Mouse (Mus musculus) embryo, embryonic 10 days (tissue): ENCODE results near the gene Xlr5c.
"Not testable (repeated sequence)": the region's sequence is repeated elsewhere in the genome, so short reads cannot be mapped to it uniquely, and the experiment has no call there.

ENCODE experiments used
- DNase-seq: peaks from one replicate; pipeline ENCODE4 v3.0.0-alpha.2; 2015; ENCODE audit warnings: low spot score

Xlr5c gene

DNA sequence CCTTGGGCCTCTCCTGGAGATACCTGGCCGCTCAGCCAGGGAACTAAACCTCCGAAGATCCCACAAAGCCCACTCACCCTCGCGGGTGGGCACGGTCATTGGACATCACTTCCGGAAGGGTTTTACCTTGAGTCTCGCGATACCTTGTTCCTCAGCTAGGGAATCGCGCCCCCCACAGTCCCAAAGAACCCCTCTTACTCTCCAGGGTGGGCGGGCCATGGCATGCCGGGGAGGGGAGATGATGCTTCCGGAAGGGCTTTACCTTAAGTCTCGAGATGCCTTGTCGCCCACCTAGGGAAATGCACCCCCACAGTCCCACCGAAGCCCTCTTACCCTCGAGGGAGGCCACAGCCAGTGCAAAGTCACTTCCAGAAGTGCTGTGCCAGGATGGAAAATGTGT, at the start of gene Xlr5c, which contains the start of gene Xlr5a:
Gene Xlr5c (minus strand): TSS at position 101 of the 400 bp plus-strand sequence.
Gene Xlr5a (minus strand): TSS at position 101 of the 400 bp plus-strand sequence.
- DNase-seq, result not testable (repeated sequence)

DNA sequence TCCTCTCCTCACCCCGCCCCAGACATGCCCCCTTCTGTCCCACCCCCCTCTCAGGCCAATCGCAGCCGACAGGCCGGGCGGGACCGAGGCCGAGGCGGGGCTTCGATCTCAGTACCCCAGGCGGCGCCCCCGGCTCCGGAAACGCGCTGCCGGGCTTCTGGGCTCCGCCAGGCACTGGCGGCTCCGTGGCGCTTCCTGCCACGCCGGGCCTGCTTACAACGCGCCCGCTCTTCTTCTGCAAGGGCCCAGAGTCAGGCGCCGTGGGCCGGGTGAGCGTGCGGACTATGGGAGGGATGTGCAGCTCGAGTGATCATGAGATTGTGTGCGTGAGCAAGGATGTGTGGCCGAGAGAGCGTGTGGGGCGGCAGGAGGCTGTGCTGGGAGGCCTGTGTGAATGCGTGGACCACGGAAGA, 49.7 kb upstream of the Xlr5c start, which contains the start of gene Zfp275:
Gene Zfp275 (plus strand): TSS at position 139 of the 413 bp plus-strand sequence.
- DNase-seq, result peak; percentile 75

DNA sequence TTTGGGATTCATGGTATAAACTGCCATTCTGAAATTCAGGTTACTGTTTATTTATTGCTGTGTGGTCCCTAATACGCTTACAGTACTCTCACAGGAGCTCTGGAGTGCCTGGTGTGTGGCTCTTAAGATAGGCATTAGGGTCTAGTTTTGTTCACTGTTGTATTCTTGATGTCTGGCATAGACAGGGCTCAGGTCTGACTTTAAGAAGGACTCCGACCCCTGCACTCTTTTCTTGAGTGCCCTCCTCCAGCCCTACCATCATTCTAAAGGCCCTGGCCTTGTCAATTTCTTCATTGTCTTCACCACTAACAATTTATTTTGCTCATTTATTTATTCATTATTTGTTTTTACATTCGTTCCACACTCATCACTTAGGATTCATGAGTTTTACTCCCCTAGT, 49.3 kb upstream of the Xlr5c start:
- no peak for DNase-seq

DNA sequence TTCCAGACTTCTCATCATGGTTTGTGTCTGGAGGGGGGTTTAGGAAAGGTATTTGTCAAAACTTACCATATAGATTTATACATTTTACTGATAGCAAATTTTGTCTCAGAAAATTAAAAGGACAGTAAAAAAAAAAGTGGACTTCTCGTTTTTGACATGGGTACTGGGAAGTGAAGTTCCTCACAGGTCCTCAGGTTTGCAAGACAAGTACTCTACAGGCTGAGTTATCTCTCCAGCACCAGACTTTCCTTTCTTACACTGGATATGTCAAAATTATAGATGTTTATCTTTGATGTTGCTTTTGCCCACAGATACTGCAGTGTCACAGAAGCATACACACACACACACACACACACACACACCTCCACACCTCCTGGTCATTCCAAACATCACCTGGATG, 48.7 kb upstream of the Xlr5c start:
- DNase-seq, result no peak

DNA sequence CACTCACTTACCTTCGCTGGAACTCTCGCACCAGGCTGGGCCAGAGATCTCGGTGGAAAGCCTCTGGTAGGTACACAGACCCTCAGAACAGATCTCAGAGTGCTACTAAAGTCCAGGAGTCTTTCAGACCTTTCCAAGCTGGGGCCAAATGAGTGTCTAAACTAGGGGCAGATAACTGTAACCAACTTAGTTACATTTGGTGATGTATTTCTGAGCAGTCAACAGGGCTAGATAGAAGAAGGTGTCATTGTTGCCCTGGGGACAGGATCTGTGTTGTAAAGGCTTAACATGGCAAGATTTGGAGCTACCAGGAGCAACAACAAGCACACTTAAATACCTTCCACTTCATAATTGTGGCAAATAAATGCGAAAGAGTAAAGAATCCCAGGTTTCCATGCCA, 44.0 kb upstream of the Xlr5c start, which contains the start of gene Gm45015:
Gene Gm45015 (minus strand): TSS at position 101 of the 400 bp plus-strand sequence.
- no peak for DNase-seq

DNA sequence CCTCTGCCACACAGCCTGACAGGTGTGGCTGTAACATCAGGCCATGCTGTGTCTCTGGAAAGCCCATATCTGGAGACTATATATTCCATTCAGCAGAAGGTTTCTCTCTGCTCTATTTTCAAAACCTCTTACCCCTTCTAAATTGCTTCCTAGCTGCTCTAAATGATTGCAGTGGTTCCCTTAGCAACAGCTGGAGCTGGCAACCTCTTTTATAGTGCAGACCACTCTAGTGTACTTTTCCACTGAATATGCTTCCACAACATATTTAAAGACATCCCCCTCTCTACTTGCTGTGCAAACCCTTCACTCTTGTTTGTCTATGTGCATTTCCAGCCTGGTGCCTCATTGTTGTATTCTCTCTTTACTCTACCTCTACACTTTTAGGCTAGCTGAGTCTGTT, 40.8 kb upstream of the Xlr5c start:
- DNase-seq, result no peak

DNA sequence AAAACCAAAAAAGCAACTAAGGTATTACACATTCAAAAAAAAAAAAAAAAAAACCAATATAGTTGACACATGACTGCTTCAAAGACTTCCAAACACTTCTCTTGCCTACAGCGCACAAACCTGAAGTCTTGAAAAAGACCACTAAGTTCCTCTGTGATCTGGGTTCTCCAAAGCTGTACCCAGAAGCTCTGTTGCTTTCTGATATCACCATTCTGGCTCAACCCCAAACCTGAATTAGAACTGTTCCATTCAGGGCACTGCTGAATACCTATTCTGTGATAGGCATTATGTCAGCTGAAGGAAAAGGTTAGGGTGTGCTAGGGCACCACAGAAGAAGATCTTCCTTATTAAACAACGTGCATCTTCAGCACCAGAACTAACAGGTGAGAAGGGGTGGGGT, 34.4 kb upstream of the Xlr5c start:
- DNase-seq, result no peak

DNA sequence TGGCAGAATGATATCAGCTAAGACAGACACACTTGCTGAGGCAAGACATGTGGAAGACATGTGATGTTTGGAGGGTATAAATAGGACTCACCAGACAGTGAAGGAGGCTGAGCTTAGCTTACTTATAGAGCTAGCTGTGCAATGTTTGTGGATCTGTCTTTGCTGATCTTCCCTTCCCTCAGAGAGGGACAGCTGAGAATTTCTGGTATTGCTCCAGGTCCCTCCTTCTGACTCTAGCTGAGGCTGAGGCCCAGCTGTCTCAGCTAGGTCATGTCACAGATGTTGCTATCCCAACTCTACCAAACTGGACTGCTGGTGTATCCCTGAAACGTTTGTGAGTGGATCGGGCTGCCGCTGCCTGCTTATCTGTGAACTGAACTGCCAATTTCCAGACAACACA, 28.3 kb upstream of the Xlr5c start:
- DNase-seq, result no peak

DNA sequence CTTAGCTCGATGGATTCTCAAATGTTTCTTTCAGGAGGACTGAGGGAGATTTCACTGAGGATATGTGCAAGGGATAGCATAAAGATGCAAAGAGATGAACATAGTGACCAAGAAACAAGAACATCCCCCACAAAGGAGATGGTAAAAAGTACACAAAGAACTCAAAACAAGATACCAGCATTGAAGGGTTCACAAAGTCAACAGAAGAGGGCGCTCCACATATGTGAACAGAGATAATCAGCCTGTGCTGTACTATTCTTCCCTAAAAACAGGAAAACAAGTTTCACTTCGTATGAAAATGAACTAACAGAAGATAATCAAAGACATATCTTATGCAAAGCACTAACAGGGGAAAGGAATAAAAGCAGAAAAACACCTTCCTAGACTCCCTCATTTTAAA, 19.7 kb upstream of the Xlr5c start:
- peak; percentile 48 for DNase-seq

DNA sequence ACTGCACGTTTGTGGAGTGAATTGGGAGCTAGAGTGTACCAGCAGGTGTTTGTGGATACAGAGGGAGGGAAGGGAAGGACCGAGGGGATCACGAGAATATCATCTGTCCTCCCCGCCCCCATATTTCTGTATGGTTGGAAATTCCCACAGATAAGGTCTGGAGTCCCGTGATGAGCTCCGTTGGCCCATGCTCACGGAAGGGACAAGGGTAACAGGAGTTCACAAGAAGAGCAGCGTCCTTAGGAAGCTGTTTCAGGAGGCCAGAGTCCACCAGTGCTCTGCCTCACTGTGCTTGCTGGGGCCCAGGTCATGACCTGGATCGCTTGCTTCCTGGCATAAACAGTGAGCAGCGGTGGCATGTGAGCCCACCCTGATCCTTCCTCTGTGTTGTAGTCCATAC, 3.0 kb upstream of the Xlr5c start:
- not testable (repeated sequence) for DNase-seq

DNA sequence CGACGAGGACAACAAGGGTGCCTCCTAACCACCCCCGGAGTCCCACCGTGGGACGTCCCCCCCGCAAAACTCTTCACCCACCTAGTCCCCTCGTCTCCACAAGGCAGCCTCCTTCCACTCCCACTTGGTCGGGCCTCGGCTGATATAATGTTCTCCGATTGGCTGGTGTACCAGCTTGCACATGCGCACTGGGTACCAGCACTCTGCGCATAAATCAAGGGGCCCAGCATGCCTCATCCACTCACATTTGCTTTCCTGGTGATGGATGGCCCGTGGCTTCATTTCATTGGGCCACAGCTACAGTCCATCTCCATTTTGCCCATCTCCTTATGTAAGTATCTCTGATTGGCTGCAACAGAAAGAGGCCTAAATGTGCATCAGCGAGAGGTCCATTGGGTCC, 27.5 kb downstream of the Xlr5c start, which contains the start of gene Xlr3c:
Gene Xlr3c (minus strand): TSS at position 121 of the 400 bp plus-strand sequence.
- DNase-seq, result not testable (repeated sequence)

DNA sequence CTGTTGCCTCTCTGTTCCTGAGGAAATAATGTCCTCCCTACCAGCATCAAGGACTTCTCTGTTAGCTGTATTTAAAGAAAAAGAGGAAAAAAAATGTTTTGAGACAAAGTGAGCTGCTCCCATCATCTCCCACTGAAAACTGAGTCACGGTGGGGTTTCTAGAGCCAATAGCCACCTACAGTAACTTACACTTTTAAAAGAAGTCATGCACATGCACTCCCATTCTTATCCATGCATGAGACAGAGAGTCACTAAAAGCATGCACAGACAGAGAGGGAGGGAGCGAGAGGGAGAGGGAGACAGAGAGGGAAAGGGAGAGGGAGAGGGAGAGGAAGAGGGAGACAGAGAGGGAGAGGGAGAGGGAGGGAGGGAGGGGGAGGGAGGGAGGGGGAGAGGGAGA, 30.3 kb downstream of the Xlr5c start:
- not testable (repeated sequence) for DNase-seq

DNA sequence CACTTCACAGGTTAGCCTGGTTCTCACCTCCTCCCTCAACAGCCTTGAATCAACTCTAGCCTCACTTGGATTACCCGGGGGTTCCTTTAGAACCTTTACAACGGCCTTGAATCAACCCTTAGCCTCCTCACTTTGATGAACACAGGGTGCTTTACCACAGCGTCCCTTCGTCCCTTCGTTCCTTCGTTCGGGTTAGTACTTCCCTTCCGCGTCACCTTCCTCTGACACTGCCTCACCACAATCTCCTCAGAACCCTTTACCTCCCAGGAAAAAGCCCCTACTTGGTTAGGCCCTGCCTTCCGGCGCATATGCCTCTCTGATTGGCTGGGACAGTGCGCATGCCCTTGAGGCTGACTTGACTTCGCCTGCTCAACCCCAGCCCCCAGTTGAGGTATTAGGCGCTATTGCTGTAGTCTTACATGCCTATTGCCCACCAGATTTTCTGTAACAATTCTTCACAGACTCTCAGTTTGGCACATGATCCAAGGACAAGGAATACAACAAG, 49.9 kb downstream of the Xlr5c start, which contains the start of gene Xlr4c:
Gene Xlr4c (minus strand): TSS at position 310 of the 505 bp plus-strand sequence.
- DNase-seq, result not testable (repeated sequence)
